Mouse (Mus musculus) spleen, adult 2 months (tissue): ENCODE measurements around the gene Cpt1b. TPM values are rescaled to one million over a fixed set of nuclear protein-coding genes. Genes with fewer than 3 reads are reported as not detected.

Experiments
- DNase-seq, 2 experiments: peaks; one replicate each; pipeline versions ENCODE4 v3.0.0 to v3.0.0-alpha.2; 2012 to 2021; ENCODE audit warnings: low spot score in 2 of 2, low read depth in 1 of 2
- H3K27ac ChIP-seq: fragments of 200-500 bp; 2 replicates; pipeline ENCODE4 v1.5.1; 2012; ENCODE audit warnings: low read length, inconsistent platforms; ENCODE audit not compliant: insufficient read depth
- H3K27me3 ChIP-seq: fragments of 200-500 bp; 2 replicates; pipeline ENCODE4 v1.6.1; 2012; ENCODE audit warnings: mild to moderate bottlenecking, moderate library complexity, low read length, inconsistent platforms; ENCODE audit not compliant: control insufficient read depth, insufficient read depth
- H3K36me3 ChIP-seq: fragments of 200-500 bp; 2 replicates; pipeline ENCODE4 v1.6.1; 2012; ENCODE audit warnings: mild to moderate bottlenecking, low read length, inconsistent platforms; ENCODE audit not compliant: control insufficient read depth, insufficient read depth
- H3K4me1 ChIP-seq: fragments of 200-500 bp; 2 replicates; pipeline ENCODE4 v1.6.1; 2011; ENCODE audit warnings: inconsistent platforms; ENCODE audit not compliant: control insufficient read depth, insufficient read depth, insufficient read length
- H3K4me3 ChIP-seq: fragments of 200-500 bp; 2 replicates; pipeline ENCODE4 v1.5.1; 2011; ENCODE audit warnings: mild to moderate bottlenecking, inconsistent platforms; ENCODE audit not compliant: insufficient read depth, insufficient read length; ENCODE audit errors: extremely low read depth
- CTCF ChIP-seq: fragments of 200-500 bp; IDR thresholded peaks from 2 replicates; pipeline ENCODE4 v1.5.1; 2011; ENCODE audit warnings: mild to moderate bottlenecking, inconsistent platforms; ENCODE audit not compliant: insufficient read depth, insufficient read length, insufficient replicate concordance; ENCODE audit errors: extremely low read depth
- POLR2A ChIP-seq: fragments of 200-500 bp; IDR thresholded peaks from 2 replicates; pipeline ENCODE4 v1.6.1; 2011; ENCODE audit warnings: low read depth, low read length, inconsistent platforms
- WGBS: fragments of 180-500 bp; shearing (Covaris S2); methylation state at CpG from one replicate; pipeline ENCODE4 v1.1.7; 2018; 5-methylcytosine and 5-hydroxymethylcytosine counted together
- polyA plus RNA-seq: library from polyadenylated mRNA; depleted of rRNA; stranded (reverse); fragments of >200 nt; gene quantifications from 2 replicates; pipeline ENCODE4 v1.2.3, GENCODE M21; 2012

Cpt1b gene
- polyA plus RNA-seq, 1 experiment, result 1.7 TPM

GRCm38 (mm10) chr15:89455642-89456041 is 30.0 kb upstream of the Cpt1b start:
- no peak for DNase-seq
- H3K36me3 ChIP-seq, result no peaks in the 10 kb centered on the region
- WGBS, result 73% methylated on average over 6 of the region's 6 CpGs
- no peak overlapping the region for H3K27ac ChIP-seq
- H3K4me3 ChIP-seq, result no peak overlapping the region
- H3K4me1 ChIP-seq, result peaks cover 13% of the 10 kb centered on the region
- peaks cover 9% of the 10 kb centered on the region for H3K27me3 ChIP-seq
- no peak for TF ChIP-seq CTCF
- no peak for TF ChIP-seq POLR2A

- TF ChIP-seq POLR2A (no peak), CTCF (no peak)
- Histone ChIP-seq H3K27me3 (peaks cover 9% of the 10 kb centered on the region), H3K4me1 (peaks cover 13% of the 10 kb centered on the region), H3K27ac (no peak overlapping the region), H3K4me3 (no peak overlapping the region), H3K36me3 (no peaks in the 10 kb centered on the region)
- 42% methylated on average over 4 of the region's 6 CpGs for WGBS
- no peak for DNase-seq
These were observed 29.2 kb upstream of the Cpt1b start for GRCm38 (mm10) chr15:89454857-89455256.

GRCm38 (mm10) chr15:89453865-89454478 is 28.3 kb upstream of the Cpt1b start, which contains the start of gene Mapk8ip2:
TSS of gene Mapk8ip2 (plus strand) at chr15:89453913.
- DNase-seq, result no peak
- Histone ChIP-seq H3K4me3 (no peak within 1 kb of the TSS), H3K4me1 (peaks cover 11% of the 10 kb centered on the region), H3K36me3 (no peaks in the 10 kb centered on the region), H3K27ac (no peak within 1 kb of the TSS), H3K27me3 (peaks cover 9% of the 10 kb centered on the region)
- 6% methylated on average over 53 of the region's 53 CpGs for WGBS
- TF ChIP-seq CTCF, result no peak
- TF ChIP-seq POLR2A, result no peak

GRCm38 (mm10) chr15:89452906-89453864 is 27.5 kb upstream of the Cpt1b start:
- peak in 1 of 2 experiments; percentile 30 for DNase-seq
- H3K27me3 ChIP-seq, result peaks cover 9% of the 10 kb centered on the region

GRCm38 (mm10) chr15:89442486-89443070 is 16.9 kb upstream of the Cpt1b start:
- no peaks in the 10 kb centered on the region for H3K36me3 ChIP-seq
- H3K4me3 ChIP-seq, result no peak overlapping the region
- WGBS, result 58% methylated on average over 8 of the region's 8 CpGs
- no peaks in the 10 kb centered on the region for H3K27me3 ChIP-seq
- DNase-seq, result no peak
- no peak for TF ChIP-seq POLR2A
- TF ChIP-seq CTCF, result no peak
- no peaks in the 10 kb centered on the region for H3K4me1 ChIP-seq
- no peak overlapping the region for H3K27ac ChIP-seq

More at GRCm38 (mm10) chr15:89452906-89453864, 27.5 kb upstream of the Cpt1b start:
- 6% methylated on average over 24 of the region's 24 CpGs for WGBS
- Histone ChIP-seq H3K4me1 (peaks cover 7% of the 10 kb centered on the region), H3K27ac (no peak overlapping the region), H3K4me3 (no peak overlapping the region), H3K36me3 (no peaks in the 10 kb centered on the region)
- no peak for TF ChIP-seq POLR2A
- TF ChIP-seq CTCF, result no peak

GRCm38 (mm10) chr15:89435878-89436277 is 10.2 kb upstream of the Cpt1b start:
- WGBS, result 88% methylated on average over 5 of the region's 5 CpGs
- no peak overlapping the region for H3K27ac ChIP-seq
- H3K27me3 ChIP-seq, result no peaks in the 10 kb centered on the region
- DNase-seq, result no peak
- no peak overlapping the region for H3K4me3 ChIP-seq
- no peak for TF ChIP-seq POLR2A
- TF ChIP-seq CTCF, result no peak
- H3K4me1 ChIP-seq, result peaks cover under 1% of the 10 kb centered on the region; the same call in 1 of the 2 replicates
- H3K36me3 ChIP-seq, result no peaks in the 10 kb centered on the region; the same call in 1 of the 2 replicates
